Mouse (Mus musculus) gastrocnemius, postnatal 14 days (tissue): ENCODE data around the gene Sh3pxd2a. TPM values are rescaled to one million over a fixed set of nuclear protein-coding genes. Genes with fewer than 3 reads are reported as not detected.

Source experiments
- DNase-seq: peaks from one replicate; pipeline ENCODE4 v3.0.0; 2021; ENCODE audit warnings: mixed read lengths
- intact Hi-C: fragments of 180-260 bp; cut with DNase I; formaldehyde crosslinking; loops from one replicate; pipeline ENCODE4 v1.15.1; 2025; ENCODE audit warnings: low total_unique reads
- total RNA-seq, 2 experiments: library from RNA; stranded (reverse); gene quantifications; 2 replicates each; pipeline ENCODE4 v1.2.3; 2021

Sh3pxd2a gene
- total RNA-seq, 2 experiments from 2014 or later, result 50.6 to 58.9 TPM

DNA sequence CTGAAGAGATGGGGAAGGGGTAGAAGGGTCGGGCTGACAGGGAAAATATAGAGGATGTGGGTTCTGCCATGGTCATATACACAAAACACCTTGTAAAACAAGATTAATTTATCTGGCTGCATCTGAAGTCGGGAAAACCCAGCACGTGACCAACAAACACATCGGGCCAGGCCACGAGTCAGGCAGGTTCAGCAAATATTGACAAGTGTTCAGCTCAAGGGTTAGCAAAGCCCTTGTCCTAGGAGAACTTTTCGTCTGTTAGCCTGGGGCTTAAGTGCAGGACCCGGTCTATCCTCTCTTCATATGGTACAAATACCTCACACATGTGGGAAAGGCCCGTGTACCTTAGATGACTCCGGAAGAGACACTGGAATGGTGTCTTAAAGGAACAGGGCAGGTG, 18.1 kb downstream of the Sh3pxd2a start:
- no peak for DNase-seq
- intact Hi-C loops, result no loop called here

DNA sequence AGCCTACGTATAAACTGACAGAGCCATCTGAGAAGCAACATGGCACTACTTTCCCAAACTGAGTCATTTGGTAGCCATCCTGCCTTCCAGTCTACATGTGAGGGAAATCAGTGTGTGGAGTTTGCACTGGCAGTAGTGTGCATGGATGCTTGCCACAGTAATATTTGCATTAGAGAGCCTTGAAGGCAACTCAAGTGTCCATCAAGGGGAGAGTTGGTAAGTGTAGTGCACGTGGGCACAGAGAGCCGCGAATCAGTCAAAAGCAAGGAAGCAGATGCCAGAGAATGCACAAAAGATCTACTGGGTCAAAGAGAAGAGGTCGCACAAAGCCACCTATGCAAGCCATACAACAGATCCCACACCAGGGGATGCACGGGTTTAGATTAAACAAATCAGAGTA, 18.5 kb downstream of the Sh3pxd2a start:
- intact Hi-C loops, result no loop called here
- no peak for DNase-seq

DNA sequence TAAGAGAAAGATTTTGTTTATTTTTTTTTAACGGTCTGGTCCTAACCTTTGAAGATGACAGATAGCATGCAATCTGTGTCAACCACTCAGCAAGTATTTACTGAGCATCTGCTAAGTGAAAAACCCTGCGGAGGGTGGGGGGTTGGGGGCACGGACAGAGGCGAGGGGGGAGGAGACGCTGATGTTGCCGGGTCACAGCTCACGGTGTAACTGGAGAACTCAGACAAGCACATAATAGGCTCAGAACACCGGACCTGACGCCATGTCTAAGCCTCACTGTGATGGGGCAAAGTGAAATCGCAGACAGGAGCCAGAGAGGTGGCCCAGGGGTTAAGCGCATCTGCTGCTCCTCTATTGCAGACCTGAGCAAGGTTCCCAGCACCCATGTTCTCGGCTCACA, 19.7 kb downstream of the Sh3pxd2a start:
- DNase-seq, result no peak
- intact Hi-C loops, result no loop called here

DNA sequence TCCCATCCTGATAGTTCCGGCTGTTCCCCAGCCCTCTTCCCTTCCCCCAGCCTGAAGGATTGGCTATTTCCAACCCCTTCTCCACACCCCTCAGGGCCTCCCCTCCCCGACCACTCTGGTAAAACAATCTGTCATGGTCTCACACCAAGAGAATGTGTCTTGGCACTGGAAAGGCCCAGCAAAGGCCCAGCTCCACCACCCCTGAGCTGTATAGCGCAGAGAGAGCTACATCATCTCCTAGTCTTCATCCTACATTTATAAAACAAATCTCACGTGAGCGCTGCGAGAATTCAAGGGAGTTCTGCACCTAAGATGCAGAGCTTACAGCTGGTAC, 21.9 kb downstream of the Sh3pxd2a start:
- intact Hi-C loops, result no loop called here
- no peak for DNase-seq

DNA sequence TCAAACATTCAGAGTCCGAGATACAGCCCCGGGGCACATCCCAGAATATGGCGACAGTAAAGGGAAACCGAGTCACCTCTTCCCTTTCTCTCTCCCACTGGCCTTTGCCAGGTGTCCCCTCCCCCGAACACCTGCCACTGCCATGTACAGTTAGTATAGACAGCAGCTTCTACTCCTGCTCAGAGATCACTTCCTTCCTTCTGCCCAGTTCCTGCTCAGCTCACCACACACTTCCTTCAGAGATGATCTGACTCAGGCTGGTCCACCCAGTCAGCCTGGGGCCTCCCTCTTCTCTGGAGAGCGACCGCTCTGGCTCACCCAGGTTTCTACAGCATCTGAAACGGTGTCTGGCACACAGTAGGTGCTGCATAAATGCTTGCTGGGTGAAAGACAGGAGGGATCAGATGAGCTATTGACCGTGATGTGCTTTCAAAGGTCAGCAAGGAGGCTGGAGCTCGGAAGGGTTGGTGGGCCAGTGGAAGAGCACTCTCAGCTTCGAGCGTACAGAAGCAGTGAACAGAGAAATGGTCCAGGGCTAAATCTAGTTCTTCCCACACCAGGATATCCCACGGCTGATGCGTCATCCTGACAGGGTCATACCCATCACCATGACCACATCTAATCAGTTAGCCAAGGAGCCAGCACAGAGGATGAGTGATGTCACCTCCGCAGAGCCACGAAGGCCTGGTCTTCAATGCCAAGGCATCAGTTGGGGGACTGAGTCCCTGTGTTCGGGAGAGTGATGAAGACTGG, 22.5 kb downstream of the Sh3pxd2a start:
- intact Hi-C loops, result no loop called here
- no peak for DNase-seq

DNA sequence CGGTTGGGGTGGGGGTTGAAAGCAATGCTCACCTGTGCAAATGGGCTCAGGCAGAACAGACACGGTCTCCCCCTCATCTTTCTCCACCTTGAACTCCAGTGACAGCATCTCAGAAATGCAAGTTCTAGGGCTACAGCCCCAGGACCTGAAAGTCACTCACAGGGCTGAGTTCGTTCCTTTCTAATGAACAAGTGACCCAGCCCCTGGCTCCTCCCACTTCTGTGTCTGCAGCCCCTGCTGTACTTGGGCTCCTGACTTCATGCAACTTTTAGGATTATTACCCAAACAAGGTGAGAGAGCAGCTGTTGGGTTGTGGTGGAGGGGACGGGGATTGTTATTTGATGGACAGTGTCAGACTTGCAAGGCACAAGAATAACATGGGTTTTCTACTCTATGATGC, 23.2 kb downstream of the Sh3pxd2a start:
- intact Hi-C loops, result no loop called here

DNA sequence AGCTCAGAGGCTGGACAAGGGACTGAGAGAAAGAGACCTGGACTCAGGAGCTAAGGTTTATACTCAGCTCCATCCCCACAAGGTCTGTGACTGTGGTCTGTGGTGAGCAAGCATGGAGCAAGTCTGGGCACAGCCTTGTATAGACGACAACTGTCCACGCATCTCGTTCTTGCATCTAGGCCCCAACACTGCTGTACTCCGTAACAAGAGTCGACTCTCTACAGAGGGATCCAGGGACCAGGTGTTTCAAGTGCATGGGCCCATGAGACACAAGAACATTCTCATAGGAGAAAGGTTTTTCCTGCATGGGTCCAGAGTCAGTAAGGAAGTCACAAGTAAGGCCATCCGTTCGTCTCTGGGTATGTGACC, 23.8 kb downstream of the Sh3pxd2a start:
- no peak for DNase-seq
- intact Hi-C loops, result no loop called here

More for the DNA sequence above, 23.2 kb downstream of the Sh3pxd2a start:
- DNase-seq, result no peak

DNA sequence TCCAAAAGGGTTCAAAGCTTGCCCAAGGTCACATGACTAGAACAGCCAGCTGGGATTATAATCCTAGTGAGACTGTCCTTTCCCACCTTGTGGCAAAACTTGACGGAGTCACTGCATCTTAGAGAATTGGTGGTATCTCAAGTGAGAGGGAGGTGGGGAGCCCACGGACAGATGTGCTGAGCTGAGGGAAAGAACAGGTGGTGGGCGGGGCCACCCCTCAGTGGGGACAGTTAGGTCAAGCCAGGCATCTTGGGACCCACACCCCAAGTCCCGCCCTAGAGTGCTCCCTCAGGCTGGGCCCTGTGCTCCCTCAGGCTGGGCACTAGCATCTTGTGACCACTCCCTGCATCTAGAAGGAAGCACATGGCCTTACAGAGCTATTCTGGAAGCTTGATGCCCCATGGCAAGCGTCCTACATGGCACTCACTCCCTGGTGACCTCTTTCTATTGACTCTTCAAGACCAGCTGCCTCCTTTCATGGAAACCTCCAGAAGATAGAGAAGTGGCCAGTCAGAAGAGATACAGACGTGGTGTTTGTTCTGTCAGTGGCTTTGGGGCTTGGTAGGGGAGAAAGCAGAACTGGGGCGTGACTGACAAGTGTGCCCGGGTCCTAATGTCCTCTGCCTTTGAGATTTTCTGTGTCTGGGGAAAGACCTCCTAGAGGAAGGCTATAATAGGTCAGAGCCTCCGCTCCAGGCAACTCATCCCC, 24.3 kb downstream of the Sh3pxd2a start:
- intact Hi-C loops, result no loop called here
- no peak for DNase-seq

DNA sequence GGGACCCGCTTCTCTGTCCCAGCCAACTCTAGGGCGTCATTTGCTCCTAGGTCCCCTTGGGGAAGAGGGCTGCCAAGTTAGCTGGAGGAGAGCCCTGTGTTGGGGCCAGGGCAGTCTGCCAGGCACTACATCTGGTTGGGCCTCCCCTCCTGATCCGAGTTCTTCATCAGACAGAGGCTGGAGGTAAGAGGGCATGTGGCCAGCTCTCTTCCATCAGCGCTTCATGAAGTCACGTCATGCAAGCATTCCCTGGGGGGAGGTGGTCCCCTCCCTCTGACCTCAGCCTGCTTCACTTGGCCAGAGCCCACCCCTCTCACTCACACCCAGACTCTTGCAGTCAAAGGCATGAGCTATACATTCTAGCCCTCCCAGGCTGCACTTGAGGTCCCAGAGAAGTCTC, 25.8 kb downstream of the Sh3pxd2a start:
- peak; percentile 84 for DNase-seq
- intact Hi-C loops, result no loop called here

DNA sequence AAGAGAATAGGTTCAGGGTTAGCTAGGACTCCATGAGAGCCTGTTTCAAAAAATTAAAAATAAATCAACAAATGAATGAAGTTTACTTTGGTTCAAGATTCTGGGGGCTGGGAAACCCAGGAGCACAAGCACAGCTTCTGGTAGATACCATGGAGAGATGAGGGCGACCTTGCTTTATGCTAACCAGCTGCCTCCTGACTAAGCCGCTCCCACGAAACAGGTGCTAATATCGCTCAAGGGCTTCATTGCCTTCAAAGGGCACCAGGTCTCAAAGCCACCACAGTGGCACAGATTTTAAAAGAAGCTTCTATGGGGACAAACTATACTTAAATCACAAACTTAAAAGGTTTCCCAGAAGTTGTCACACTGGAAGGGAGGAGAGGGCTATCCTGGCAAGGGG, 27.2 kb downstream of the Sh3pxd2a start:
- intact Hi-C loops, result no loop called here
- DNase-seq, result no peak

DNA sequence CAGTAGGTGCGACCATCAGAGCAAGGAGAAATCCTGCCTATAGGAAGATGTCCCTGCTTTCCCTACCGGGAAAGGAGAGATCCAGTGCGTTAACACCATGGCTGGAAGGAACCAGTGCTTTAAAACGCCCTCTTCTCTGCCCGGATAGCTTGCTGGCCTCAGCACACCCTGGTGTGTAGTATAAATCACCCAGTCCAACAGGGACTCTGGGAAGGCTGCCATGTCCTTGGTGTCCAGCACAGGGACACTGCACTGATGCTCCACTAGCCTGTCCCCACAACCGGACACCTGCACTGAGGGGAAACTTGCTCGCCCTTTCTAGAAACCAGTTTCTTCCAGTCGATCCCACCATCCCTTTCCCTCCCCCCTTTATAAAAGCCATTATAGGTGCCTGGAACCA, 28.0 kb downstream of the Sh3pxd2a start:
- intact Hi-C loops, result no loop called here
- DNase-seq, result peak; percentile 66

DNA sequence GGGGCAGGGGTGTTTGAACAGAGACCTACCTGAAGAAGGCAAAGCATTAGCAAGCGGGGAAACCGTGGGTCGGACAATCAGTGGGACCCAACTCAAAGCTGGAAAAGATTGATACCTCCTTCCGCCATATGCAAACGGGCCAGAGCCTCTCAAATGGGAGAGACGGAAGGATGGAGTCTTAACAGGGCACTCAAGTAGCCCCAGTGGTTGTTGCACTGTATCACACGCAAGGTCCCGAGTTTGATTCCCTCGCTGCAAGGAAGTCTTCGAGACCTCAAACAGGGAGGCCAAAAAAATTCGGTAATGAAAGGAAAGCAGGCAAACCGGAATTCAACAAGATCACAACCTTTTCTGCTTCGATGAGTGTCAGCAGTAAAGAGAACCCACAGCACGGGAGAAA, 29.5 kb downstream of the Sh3pxd2a start:
- intact Hi-C loops, result no loop called here
- DNase-seq, result no peak

DNA sequence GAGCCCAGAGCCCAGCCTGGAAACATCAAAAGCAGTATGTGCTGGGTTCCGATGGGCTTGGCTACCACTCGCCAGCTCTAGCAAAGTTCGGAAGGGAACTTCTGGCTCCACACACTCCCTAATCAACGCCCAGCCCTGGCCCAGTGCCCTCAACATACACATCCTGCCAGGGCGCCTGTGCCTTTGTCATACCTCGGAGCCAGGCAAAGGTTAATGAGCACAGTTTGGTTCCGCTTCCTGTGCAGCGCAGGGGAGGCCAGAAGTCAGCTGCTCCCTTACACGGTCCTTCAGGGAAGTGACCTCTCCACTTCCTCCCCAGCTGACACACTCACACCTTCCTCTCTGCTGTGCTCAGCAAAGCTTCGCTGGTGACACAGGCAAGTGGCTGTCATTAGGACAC, 31.9 kb downstream of the Sh3pxd2a start:
- intact Hi-C loops, result no loop called here
- peak; percentile 51 for DNase-seq

DNA sequence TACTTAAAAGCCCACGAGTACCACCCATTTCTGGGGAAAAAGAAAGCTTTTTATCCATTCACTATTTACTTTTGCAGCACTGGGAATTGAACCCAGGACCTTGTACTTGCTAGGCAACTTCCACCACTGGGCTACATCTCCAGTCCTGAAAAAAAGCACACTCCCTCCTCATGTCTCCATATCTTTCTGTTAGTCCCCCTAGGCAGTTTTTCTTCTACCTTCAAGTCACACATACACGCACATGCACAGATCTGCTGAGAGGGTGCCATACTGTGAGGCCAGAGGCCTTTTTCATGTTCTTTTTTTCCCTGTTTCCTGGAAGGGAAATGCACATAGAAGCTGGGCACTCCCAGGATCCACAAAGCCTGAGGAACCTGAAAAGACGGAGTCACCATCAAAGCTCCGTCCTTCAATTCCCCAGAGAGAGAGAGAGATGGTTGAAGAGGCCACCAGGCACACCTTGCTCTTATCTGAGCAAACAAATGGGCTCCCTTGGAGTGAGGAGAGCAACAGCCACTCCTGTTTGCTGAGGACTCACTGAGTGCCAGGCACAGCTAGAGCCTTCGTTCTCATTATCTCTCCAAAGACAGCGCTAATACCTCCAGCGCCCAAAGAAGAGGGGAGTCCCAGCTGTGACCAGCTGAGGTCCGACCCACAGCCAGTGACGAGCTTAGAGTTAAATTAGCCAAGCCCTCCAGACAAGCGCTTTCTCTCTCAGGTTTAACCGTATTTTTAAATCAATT, 32.8 kb downstream of the Sh3pxd2a start:
- DNase-seq, result no peak
- intact Hi-C loops, result no loop called here

DNA sequence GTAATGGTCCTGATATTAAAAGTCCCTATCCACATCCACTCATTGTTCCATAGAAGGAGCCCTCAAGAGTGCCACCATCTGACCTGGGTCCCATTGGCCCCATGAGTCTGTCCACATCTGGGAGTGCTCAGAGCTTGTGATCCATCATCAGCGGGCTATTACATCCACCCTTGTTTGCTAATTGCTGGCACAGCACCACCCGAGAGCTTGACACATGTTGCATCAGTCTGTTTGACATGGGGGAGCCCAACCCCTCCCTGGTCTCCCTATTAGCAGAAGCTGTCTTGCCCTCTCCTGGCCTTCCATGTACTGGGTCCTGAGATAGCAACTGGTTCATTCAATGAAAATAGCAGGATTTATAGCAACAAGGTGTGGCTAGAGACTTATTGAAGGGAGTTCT, 34.0 kb downstream of the Sh3pxd2a start:
- intact Hi-C loops, result no loop called here
- no peak for DNase-seq

DNA sequence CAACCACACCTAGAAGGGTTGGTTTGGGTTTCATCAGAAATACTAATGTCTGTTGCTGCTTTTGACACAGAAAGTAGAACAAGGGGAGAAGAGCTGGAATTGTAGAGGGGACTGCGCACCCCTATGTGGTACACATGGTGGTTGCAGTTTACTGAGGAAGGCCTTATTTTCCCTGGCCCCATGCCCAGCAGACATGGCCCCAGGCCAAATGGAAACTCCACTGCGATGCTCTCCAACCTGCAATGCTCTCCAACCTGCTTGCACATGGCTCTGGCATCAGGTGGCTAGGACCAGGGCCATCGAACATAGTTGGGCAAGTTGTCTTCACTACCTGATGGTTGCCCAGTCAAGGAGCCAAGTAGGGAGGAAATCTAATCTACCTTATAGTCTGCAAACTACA, 35.0 kb downstream of the Sh3pxd2a start:
- DNase-seq, result no peak
- intact Hi-C loops, result no loop called here

DNA sequence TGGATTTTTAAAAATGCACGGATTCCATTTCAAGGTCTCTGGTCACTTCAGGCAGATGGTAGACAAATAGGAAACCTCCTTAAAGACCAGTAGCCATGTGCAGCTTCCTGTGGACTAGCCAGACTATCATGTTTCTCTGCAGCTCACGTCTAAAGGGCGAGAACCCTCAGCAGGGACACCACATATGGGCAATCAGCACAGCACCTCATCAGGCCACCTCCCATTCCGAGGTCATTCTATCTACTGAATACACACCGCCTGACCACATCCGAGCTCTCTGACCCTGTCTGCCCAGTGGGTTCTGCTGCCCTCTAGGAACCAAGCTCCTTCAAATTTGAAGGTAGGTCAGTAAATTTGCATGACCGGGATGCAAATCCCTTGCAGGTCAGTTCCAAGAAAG, 35.4 kb downstream of the Sh3pxd2a start:
- intact Hi-C loops, result no loop called here

DNA sequence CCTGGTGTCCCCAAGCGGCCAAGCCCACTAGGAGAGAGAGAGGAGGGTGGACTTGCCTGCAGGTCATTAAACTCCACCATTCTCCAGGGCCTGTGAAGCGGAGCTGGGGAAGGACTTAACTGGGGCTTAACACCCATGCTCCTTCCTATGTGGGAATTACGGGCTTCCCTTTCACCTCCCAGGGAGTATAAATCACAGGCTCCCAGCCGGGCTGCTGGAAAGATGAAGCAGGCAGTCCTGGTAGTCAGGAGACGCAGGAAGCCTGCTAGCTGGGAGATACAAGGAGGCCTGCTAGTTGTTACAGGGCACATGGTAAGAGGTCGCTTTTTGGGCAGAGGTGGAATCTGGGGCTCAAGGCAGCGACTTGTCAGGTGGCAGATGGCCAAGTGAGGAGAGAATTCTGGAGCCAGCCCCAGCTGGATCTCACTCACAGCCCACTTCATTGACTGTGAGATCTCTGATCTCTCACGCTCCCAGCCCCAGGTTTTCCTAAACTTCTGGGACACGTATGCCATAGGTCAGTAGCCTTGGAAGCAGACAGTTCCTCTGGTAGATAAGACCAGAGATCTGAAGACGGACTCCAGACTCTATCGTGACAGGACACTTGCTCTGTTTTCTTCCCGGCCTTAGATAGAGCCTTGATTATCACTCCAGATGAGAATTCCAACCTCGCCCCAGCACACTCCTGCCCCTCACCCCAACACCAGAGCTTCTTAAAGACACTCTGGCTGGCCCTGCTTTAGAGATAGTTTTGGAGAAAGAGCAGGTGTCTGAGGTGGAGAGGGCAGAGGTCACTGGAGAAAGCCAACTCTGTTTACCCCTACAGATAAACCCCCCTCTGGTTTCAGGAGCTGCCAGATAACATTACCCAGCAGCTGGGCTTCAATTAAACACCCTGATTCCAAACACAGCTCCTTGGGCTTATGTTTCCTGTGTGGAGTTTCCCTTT, 36.1 kb downstream of the Sh3pxd2a start:
- no peak for DNase-seq
- intact Hi-C loops, result no loop called here

More for the DNA sequence above, 35.4 kb downstream of the Sh3pxd2a start:
- DNase-seq, result no peak

DNA sequence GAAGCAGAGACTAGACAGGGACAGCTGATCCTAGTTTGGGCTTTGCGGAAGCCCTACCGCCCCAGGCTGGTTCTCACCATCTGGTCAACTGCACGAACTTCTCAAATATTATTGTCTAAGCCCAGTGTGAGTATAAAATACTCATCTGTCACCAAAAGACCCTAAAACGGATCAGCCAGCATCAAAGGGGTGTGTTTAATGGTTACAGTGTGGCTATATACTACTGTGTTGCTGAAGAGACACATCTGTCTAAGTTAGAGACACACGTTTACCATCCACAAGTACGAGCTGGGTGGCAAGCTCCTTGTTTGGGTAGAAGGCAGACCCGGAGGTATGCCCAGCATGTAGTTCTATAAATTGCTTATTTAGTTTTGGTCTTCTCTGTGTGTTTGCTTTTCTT, 40.6 kb downstream of the Sh3pxd2a start:
- DNase-seq, result no peak
- intact Hi-C loops, result no loop called here
